Mouse (Mus musculus) spleen, adult 2 months (tissue): ENCODE measurements at regions not wholly inside any gene's neighbourhood (a gene's known extent, or its start where the extent isn't known, plus 50 kb on each side); places are given as distances from the start of the nearest gene placed in this dataset.

Source experiments
- CTCF ChIP-seq: fragments of 200-500 bp; IDR thresholded peaks from 2 replicates; pipeline ENCODE4 v1.5.1; 2011; ENCODE audit warnings: mild to moderate bottlenecking, inconsistent platforms; ENCODE audit not compliant: insufficient read depth, insufficient read length, insufficient replicate concordance; ENCODE audit errors: extremely low read depth
- POLR2A ChIP-seq: fragments of 200-500 bp; IDR thresholded peaks from 2 replicates; pipeline ENCODE4 v1.6.1; 2011; ENCODE audit warnings: low read depth, low read length, inconsistent platforms

- no peak for TF ChIP-seq CTCF
- TF ChIP-seq POLR2A, result no peak
Observed at GRCm38 (mm10) chr6:100059803-100060202, 227.5 kb downstream of the Rybp start.
